Mouse (Mus musculus) MEL (cell line): ENCODE results near the gene Igfbp2. TPM values are rescaled to one million over a fixed set of nuclear protein-coding genes. Genes with fewer than 3 reads are reported as not detected.

Experiments
- DNase-seq: peaks from one replicate; pipeline ENCODE4 v3.0.0; 2011; ENCODE audit warnings: low read depth, low spot score
- H3K27ac ChIP-seq: 2 replicates; pipeline ENCODE4 v1.5.1; 2012; ENCODE audit warnings: low read depth, mild to moderate bottlenecking, control low read depth, low read length, moderate library complexity; ENCODE audit not compliant: control insufficient read depth
- H3K27me3 ChIP-seq, 2 experiments: fragments of 150-350 bp in 1 of 2; sonication (generic) in 1 of 2; 2 replicates each; pipeline ENCODE4 v1.6.1; 2012; ENCODE audit warnings: low read length in 2 of 2, mild to moderate bottlenecking in 2 of 2, improper control_type of control experiment in 1 of 2, moderate library complexity in 1 of 2; ENCODE audit not compliant: insufficient read depth in 2 of 2, control insufficient read depth in 1 of 2
- H3K36me3 ChIP-seq, 2 experiments: 2 replicates each; pipeline ENCODE4 v1.6.1; 2012 to 2014; ENCODE audit warnings: low read length in 2 of 2, improper control_type of control experiment in 1 of 2, inconsistent platforms in 1 of 2, mild to moderate bottlenecking in 1 of 2; ENCODE audit not compliant: insufficient read depth in 2 of 2, control insufficient read depth in 1 of 2
- H3K4me1 ChIP-seq, 2 experiments: fragments of 150-350 bp in 1 of 2; sonication (generic) in 1 of 2; 2 replicates each; pipeline ENCODE4 v1.6.1; 2012; ENCODE audit warnings: low read length in 2 of 2, improper control_type of control experiment in 1 of 2, mild to moderate bottlenecking in 1 of 2; ENCODE audit not compliant: insufficient read depth in 2 of 2, control insufficient read depth in 1 of 2
- H3K4me3 ChIP-seq, 2 experiments: fragments of 150-350 bp in 1 of 2; sonication (generic) in 1 of 2; 2 replicates each; pipeline ENCODE4 v1.5.1; 2012; ENCODE audit warnings: low read depth in 2 of 2, low read length in 2 of 2, mild to moderate bottlenecking in 2 of 2, moderate library complexity in 2 of 2, control low read depth in 1 of 2, improper control_type of control experiment in 1 of 2; ENCODE audit not compliant: control insufficient read depth in 1 of 2, insufficient read depth in 1 of 2
- H3K79me2 ChIP-seq: 2 replicates; pipeline ENCODE4 v1.6.1; 2012; ENCODE audit warnings: mild to moderate bottlenecking, low read length, moderate library complexity; ENCODE audit not compliant: control insufficient read depth, poor library complexity, insufficient read depth
- H3K9ac ChIP-seq: 2 replicates; pipeline ENCODE4 v1.6.1; 2012; ENCODE audit warnings: low read depth, mild to moderate bottlenecking, control low read depth, low read length, moderate library complexity; ENCODE audit not compliant: control insufficient read depth, poor library complexity, severe bottlenecking
- H3K9me3 ChIP-seq: fragments of 150-350 bp; sonication (generic); replicated peaks from 2 replicates; pipeline ENCODE4 v1.6.1; 2012; ENCODE audit warnings: mild to moderate bottlenecking, low read length, improper control_type of control experiment, moderate library complexity; ENCODE audit not compliant: insufficient read depth
- BHLHE40 ChIP-seq: IDR thresholded peaks from 2 replicates; pipeline ENCODE4 v1.6.1; 2012; ENCODE audit warnings: low read depth, mild to moderate bottlenecking, inconsistent platforms, low read length, improper control_type of control experiment, borderline replicate concordance
- CTCF ChIP-seq, 3 experiments: IDR thresholded peaks in 2 of 3; conservative IDR thresholded peaks in 1 of 3; 2 replicates each; pipeline ENCODE4 v1.5.1; 2011 to 2012; ENCODE audit warnings: low read length in 3 of 3, low read depth in 2 of 3, mild to moderate bottlenecking in 2 of 3, improper control_type of control experiment in 1 of 3, inconsistent platforms in 1 of 3, mixed read lengths in 1 of 3, moderate library complexity in 1 of 3; ENCODE audit not compliant: control insufficient read depth in 1 of 3, insufficient read depth in 1 of 3, poor library complexity in 1 of 3, severe bottlenecking in 1 of 3
- ETS1 ChIP-seq: IDR thresholded peaks from 2 replicates; pipeline ENCODE4 v1.6.1; 2012; ENCODE audit warnings: low read depth, mild to moderate bottlenecking, inconsistent platforms, low read length, improper control_type of control experiment, moderate library complexity
- KAT2A ChIP-seq: conservative IDR thresholded peaks from 2 replicates; pipeline ENCODE4 v1.6.1; 2012; ENCODE audit warnings: low read depth, low read length, improper control_type of control experiment, inconsistent platforms
- MAFK ChIP-seq: IDR thresholded peaks from 2 replicates; pipeline ENCODE4 v1.6.1; 2011; ENCODE audit warnings: low read depth, mild to moderate bottlenecking, low read length, improper control_type of control experiment, borderline replicate concordance
- MYB ChIP-seq: IDR thresholded peaks from 2 replicates; pipeline ENCODE4 v1.6.1; 2011; ENCODE audit warnings: mild to moderate bottlenecking, low read depth, low read length, improper control_type of control experiment
- NELFE ChIP-seq: IDR thresholded peaks from 2 replicates; pipeline ENCODE4 v1.6.1; 2011; ENCODE audit warnings: low read depth, low read length, improper control_type of control experiment
- NRF1 ChIP-seq: IDR thresholded peaks from 2 replicates; pipeline ENCODE4 v1.6.1; 2014; ENCODE audit warnings: low read depth, mild to moderate bottlenecking, inconsistent platforms, low read length, improper control_type of control experiment, moderate library complexity; ENCODE audit not compliant: poor library complexity, insufficient read depth, severe bottlenecking
- POLR2A ChIP-seq, 2 experiments: IDR thresholded peaks; 2 replicates each; pipeline ENCODE4 v1.6.1; 2011 to 2012; ENCODE audit warnings: low read length in 2 of 2, mild to moderate bottlenecking in 2 of 2, control low read depth in 1 of 2, improper control_type of control experiment in 1 of 2, low read depth in 1 of 2, moderate library complexity in 1 of 2; ENCODE audit not compliant: control insufficient read depth in 1 of 2, insufficient read depth in 1 of 2, poor library complexity in 1 of 2
- POLR2AphosphoS2 ChIP-seq: IDR thresholded peaks from 2 replicates; pipeline ENCODE4 v1.6.1; 2011; ENCODE audit warnings: low read length, improper control_type of control experiment
- RAD21 ChIP-seq: IDR thresholded peaks from 2 replicates; pipeline ENCODE4 v1.6.1; 2011; ENCODE audit warnings: mild to moderate bottlenecking, low read depth, low read length, improper control_type of control experiment
- RCOR1 ChIP-seq: IDR thresholded peaks from 2 replicates; pipeline ENCODE4 v1.6.1; 2012; ENCODE audit warnings: low read depth, mild to moderate bottlenecking, inconsistent platforms, low read length, improper control_type of control experiment
- SIN3A ChIP-seq: IDR thresholded peaks from 2 replicates; pipeline ENCODE4 v1.6.1; 2012; ENCODE audit warnings: low read length, improper control_type of control experiment, inconsistent platforms
- TBP ChIP-seq: IDR thresholded peaks from 2 replicates; pipeline ENCODE4 v1.8.0; 2011; ENCODE audit warnings: low read depth, low read length, improper control_type of control experiment
- ZKSCAN1 ChIP-seq: IDR thresholded peaks from 2 replicates; pipeline ENCODE4 v1.6.1; 2012; ENCODE audit warnings: low read depth, mild to moderate bottlenecking, inconsistent platforms, low read length, improper control_type of control experiment, moderate library complexity
- ZMIZ1 ChIP-seq: IDR thresholded peaks from 2 replicates; pipeline ENCODE4 v1.6.1; 2012; ENCODE audit warnings: low read depth, mild to moderate bottlenecking, inconsistent platforms, low read length, improper control_type of control experiment, moderate library complexity
- polyA plus RNA-seq, 2 experiments: library from polyadenylated mRNA; stranded (reverse) in 1 of 2; unstranded in 1 of 2; fragments of >175 nt in 1 of 2; fragments of >200 nt in 1 of 2; gene quantifications; 2 replicates each; pipeline versions ENCODE4 v1.2.1 to v1.2.4; 2012; ENCODE audit warnings: low replicate concordance in 2 of 2, low read depth in 1 of 2; ENCODE audit not compliant: insufficient read length in 2 of 2, insufficient read depth in 1 of 2, missing spikeins in 1 of 2
- total RNA-seq: library from RNA; depleted of rRNA; stranded (reverse); fragments of 300-350 nt; gene quantifications from 2 replicates; pipeline ENCODE4 v1.2.3, GENCODE M21; 2012

The Igfbp2 gene
- total and polyA plus RNA-seq, 3 experiments = not detected

DNA sequence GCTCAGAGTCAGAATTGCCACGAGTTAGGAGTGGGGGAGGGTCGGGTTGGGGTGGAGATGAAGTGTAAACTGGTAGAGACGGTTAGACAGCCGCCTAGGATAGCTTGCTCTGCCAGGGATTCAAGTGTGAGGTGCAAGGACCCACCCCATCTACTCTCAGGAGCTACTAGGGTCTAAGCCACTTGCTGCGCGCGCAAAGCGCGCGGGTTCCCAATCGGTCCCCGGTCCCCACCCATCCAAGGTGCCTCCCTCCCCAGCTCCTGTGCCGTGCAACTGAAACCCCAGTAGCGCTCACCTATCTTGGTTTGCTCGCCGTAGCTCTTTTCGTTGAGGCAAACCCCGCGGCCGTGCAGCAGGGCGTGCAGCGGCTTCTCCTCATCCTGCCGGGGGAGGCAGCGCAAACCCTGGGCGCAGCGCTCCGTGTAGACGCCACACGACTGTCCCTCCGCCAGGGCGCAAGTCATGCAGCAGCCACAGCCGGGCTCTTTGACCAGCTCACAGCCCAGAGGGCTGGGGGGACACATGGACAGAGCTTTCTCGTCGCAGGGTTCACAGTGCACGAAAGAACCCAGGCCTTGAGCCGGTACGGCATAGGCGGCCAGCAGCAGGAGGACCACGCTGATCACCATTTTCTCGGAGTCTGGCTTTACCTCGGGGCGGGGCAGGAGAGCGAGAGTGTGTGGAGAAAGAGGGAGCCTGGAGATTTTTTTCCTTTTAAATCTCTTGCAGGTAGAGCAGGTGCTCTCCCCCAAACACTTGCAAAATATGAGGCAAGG, 49.4 kb downstream of the Igfbp2 start:
- Histone ChIP-seq H3K4me1 (peaks cover 10 to 11% of the 10 kb centered on the region in 2 experiments), H3K9ac (no peak overlapping the region), H3K79me2 (no peaks in the 10 kb centered on the region), H3K27me3 (no peaks in the 10 kb centered on the region), H3K4me3 (no peak overlapping the region), H3K27ac (no peak overlapping the region), H3K36me3 (peaks cover 0 to 8% of the 10 kb centered on the region in 2 experiments; a peak in 2 of 4 replicates), H3K9me3 (no peaks in the 10 kb centered on the region)
- TF ChIP-seq POLR2A (IDR thresholded peaks at IDR 0.05; ENCODE audit: control insufficient read depth in 1 of 2, insufficient read depth in 1 of 2, low read depth in 1 of 2, low read length in 2 of 2, poor library complexity in 1 of 2) (no peak), ETS1 (no peak), RCOR1 (no peak), CTCF (IDR thresholded peaks at IDR 0.05 in 2 of 3, conservative IDR thresholded peaks at IDR 0.05 in 1 of 3; ENCODE audit: control insufficient read depth in 1 of 3, insufficient read depth in 1 of 3, low read depth in 2 of 3, low read length in 3 of 3, poor library complexity in 1 of 3, severe bottlenecking in 1 of 3) (no peak), NELFE (no peak)
- DNase-seq = no peak

DNA sequence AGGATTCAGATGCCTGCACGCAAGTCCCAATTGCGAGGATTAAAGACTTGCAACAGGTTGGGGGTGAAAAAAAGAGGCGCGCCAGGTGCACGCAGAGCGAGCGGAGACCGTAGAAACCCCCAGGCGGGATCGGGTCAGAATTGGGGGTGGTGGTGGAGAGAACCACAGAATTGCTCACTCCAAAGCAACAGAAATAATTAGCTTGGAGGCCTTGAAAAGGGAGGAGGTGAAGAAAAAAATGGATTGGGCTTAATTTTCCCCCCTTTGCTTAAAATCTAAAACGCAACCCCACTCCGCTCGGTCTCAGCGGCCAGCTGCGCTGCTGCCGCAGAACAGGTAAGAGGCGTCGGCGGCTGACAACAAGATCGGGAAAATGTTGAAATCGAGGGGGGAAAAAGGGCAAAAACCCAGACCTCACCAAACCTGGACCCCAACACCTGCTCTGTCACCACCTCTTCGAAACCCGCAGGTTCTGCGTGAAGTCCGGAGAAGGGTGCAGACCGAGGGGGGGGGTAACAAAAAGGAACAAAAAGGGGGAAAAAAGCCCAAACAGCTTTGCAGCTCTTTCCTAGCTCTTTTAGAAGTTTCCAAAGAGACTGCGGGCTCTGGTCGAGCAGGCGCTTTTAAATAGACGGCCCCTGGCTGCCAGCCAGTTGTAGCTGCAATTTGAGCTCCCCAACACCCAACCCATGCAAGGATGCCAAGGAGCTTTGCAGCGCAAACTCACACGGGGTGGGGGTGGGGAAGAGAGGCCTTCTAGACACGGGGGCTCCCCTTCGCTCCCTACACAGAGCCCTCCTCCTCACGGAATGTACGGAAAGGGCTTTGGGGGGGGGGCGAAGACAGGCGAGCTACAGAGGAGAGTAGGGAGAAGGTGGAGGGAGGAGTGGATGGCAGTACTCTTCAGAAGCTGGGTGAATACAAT, 50.2 kb downstream of the Igfbp2 start, which contains the start of gene Igfbp5:
TSS of gene Igfbp5 (minus strand) at position 598 of the 925 bp plus-strand sequence.
- peak; percentile 45 for DNase-seq

GRCm38 (mm10) chr1:72875708-72876107, 51.4 kb downstream of the Igfbp2 start:
- no peaks in the 10 kb centered on the region for H3K9me3 ChIP-seq
- H3K9ac ChIP-seq = no peak overlapping the region
- H3K36me3 ChIP-seq = no peaks in the 10 kb centered on the region
- H3K27ac ChIP-seq = no peak overlapping the region
- H3K4me3 ChIP-seq = no peak overlapping the region
- no peaks in the 10 kb centered on the region for H3K27me3 ChIP-seq
- no peaks in the 10 kb centered on the region for H3K79me2 ChIP-seq
- DNase-seq = no peak
- no peak for TF ChIP-seq ZMIZ1
- TF ChIP-seq BHLHE40 = no peak
- no peak for TF ChIP-seq ZKSCAN1
- TF ChIP-seq, all 39 proteins: peak for 0
- H3K4me1 ChIP-seq = no peaks in the 10 kb centered on the region; a peak in 1 of 4 replicates

More for the DNA sequence above, 50.2 kb downstream of the Igfbp2 start, which contains the start of gene Igfbp5:
- Histone ChIP-seq H3K4me3 (no peak within 1 kb of the TSS), H3K27me3 (no peaks in the 10 kb centered on the region), H3K4me1 (peaks cover 2 to 3% of the 10 kb centered on the region in 2 experiments), H3K27ac (no peak within 1 kb of the TSS), H3K9me3 (no peaks in the 10 kb centered on the region), H3K79me2 (no peaks in the 10 kb centered on the region), H3K36me3 (peaks cover 0 to 3% of the 10 kb centered on the region in 2 experiments; a peak in 2 of 4 replicates), H3K9ac (no peak within 1 kb of the TSS)
- TF ChIP-seq KAT2A = no peak
- no peak for TF ChIP-seq POLR2AphosphoS2
- TF ChIP-seq NRF1 = no peak
- TF ChIP-seq TBP = no peak
- TF ChIP-seq SIN3A = no peak
- TF ChIP-seq MYB = no peak
- TF ChIP-seq ETS1 = no peak
- TF ChIP-seq MAFK = no peak
- no peak for TF ChIP-seq RAD21
